In the genomic region with DNA sequence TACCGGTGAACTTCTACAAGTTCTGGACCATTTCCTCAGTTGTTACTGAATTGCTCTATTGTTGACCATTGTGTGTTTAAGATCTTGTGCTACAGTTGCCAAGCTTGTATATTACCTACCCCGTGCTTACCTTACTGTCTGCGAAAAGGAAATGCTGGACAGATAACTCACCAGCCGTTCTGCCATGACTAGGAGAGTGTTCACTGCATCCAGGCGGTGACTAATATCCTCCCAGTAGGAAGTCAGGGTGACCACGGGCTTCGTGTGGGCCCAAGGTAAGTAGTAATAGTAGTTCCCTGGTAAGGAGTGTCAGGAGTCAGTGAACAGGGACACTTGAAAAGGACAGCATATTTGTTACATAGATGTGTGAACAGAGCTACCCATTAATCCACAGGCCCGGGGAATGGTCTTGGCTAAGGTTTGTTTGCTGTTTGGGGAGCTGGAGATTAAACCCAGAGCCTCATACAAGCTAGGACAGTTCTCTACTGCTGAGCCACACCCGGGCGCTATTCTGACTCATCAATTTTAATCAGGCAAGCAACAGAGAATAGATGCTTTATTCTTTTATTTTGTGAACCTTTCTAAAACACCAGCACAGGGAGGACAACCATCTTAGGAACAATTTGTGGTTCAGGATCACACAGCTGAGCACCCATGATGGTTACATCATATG, we compare ENCODE assay signal across 29 mouse cellular contexts.
DNase-seq lines count a peak whose midpoint lies in the region; ATAC-seq and TF ChIP-seq lines count a peak whose summit lies in the region.
"Had no signal": no experiment of that assay in that cellular context is flagged by ENCODE, and none has a peak within 500 bp of the region (broad histone marks: within the 10 kb centered on the region; RNA-seq: fewer than 3 reads in every experiment).

No protein-coding gene starts in this region.

- DNase-seq in 3134 (ENCODE audit: extremely low read depth, insufficient read length, low spot score) (peak; percentile 57), NIH3T3 (ENCODE audit: low read depth) (peak; percentile 62)
- no peak for DNase-seq in right cerebral cortex, adult 18-20 months
- DNase-seq in kidney, adult 18-20 months = no peak
- DNase-seq in ovary, postnatal 14 days (ENCODE audit: low spot score) = no peak
- DNase-seq: adrenal gland, postnatal 10 days; cerebellum, adult 8-10 months; cerebellum, postnatal 25 days; gastrocnemius, adult 2 months; gastrocnemius, postnatal 36 days; heart, adult 2 months; kidney, postnatal 36 days; layer of hippocampus, postnatal 36 days; lung, adult 2 months; lung, postnatal 10 days; right cerebral cortex, postnatal 4 days; thymus, postnatal 14 days had no signal

- H3K4me1 ChIP-seq in stomach, embryonic 16.5 days (ENCODE audit: control insufficient read depth, insufficient read depth, low read length) = no peaks in the 10 kb centered on the region
- H3K4me1 ChIP-seq: heart, embryonic 12.5 days; limb, embryonic 10.5 days; limb, embryonic 15.5 days; midbrain, embryonic 13.5 days; neural tube, embryonic 15.5 days had no signal

- WGBS in stomach, embryonic 16.5 days = 77% methylated on average over 10 of the region's 10 CpGs

- H3K4me3 ChIP-seq in C2C12 (ENCODE audit: insufficient read depth, poor library complexity, severe bottlenecking) = no peak overlapping the region
- no peak overlapping the region for H3K4me3 ChIP-seq in stomach, embryonic 16.5 days (replicated peaks; ENCODE audit: low read length)
- H3K4me3 ChIP-seq: gastrocnemius, adult 2 months; heart, adult 2 months; heart, embryonic 12.5 days; limb, embryonic 10.5 days; limb, embryonic 15.5 days; midbrain, embryonic 13.5 days; neural tube, embryonic 15.5 days had no signal

- no peaks in the 10 kb centered on the region for H3K9me3 ChIP-seq in stomach, embryonic 16.5 days (replicated peaks; ENCODE audit: control insufficient read depth, low read length)
- H3K9me3 ChIP-seq: heart, embryonic 12.5 days; limb, embryonic 10.5 days; limb, embryonic 15.5 days; midbrain, embryonic 13.5 days; neural tube, embryonic 15.5 days had no signal

- H3K79me3 ChIP-seq in C2C12 (ENCODE audit: low read depth) = peaks cover 1% of the 10 kb centered on the region

- peaks cover 75% of the 10 kb centered on the region for H3K36me3 ChIP-seq in C2C12 (ENCODE audit: control insufficient read depth, insufficient read depth)
- H3K36me3 ChIP-seq in stomach, embryonic 16.5 days (ENCODE audit: control insufficient read depth, insufficient read depth, low read length) = no peaks in the 10 kb centered on the region; the same call in 1 of the 2 replicates
- H3K36me3 ChIP-seq: heart, embryonic 12.5 days; limb, embryonic 10.5 days; midbrain, embryonic 13.5 days; neural tube, embryonic 15.5 days had no signal

- H3K27me3 ChIP-seq in C2C12 (ENCODE audit: control insufficient read depth, insufficient read depth, insufficient read length) = no peaks in the 10 kb centered on the region
- H3K27me3 ChIP-seq in stomach, embryonic 16.5 days (ENCODE audit: control insufficient read depth, insufficient read depth, low read length) = no peaks in the 10 kb centered on the region
- H3K27me3 ChIP-seq: heart, embryonic 12.5 days; limb, embryonic 15.5 days; midbrain, embryonic 13.5 days; neural tube, embryonic 15.5 days had no signal

- peaks cover 15% of the 10 kb centered on the region for H3K79me2 ChIP-seq in C2C12 (ENCODE audit: control insufficient read depth, insufficient read depth)

- ATAC-seq in stomach, embryonic 16.5 days (ENCODE audit: insufficient read depth, low FRiP score) = no peak
- ATAC-seq: forebrain, embryonic 16.5 days; intestine, postnatal 0 days; midbrain, embryonic 13.5 days had no signal

- TF ChIP-seq CTCF in C2C12 (IDR thresholded peaks at IDR 0.05; ENCODE audit: control insufficient read depth, insufficient read depth, insufficient read length) = no peak

- H3ac ChIP-seq in C2C12 (ENCODE audit: control insufficient read depth, insufficient read length, low read depth) = peak overlapping the region; percentile 40

- H3K27ac ChIP-seq in stomach, embryonic 16.5 days (ENCODE audit: low read length) = 0 out of 2 replicates have a peak overlapping the region, but pooled peaks have one; percentile 4
- H3K27ac ChIP-seq: gastrocnemius, adult 2 months; heart, adult 2 months; hindbrain, embryonic 14.5 days; limb, embryonic 10.5 days; limb, embryonic 15.5 days; liver, embryonic 14.5 days; macrophage; midbrain, embryonic 13.5 days; neural tube, embryonic 15.5 days had no signal

- no peak overlapping the region for H3K9ac ChIP-seq in stomach, embryonic 16.5 days (ENCODE audit: low read length)
- H3K9ac ChIP-seq: heart, embryonic 12.5 days; hindbrain, embryonic 14.5 days; limb, embryonic 15.5 days; liver, embryonic 14.5 days; midbrain, embryonic 13.5 days; neural tube, embryonic 15.5 days had no signal

- H3K4me2 ChIP-seq in stomach, embryonic 16.5 days (ENCODE audit: low read depth, low read length) = no peak overlapping the region
- H3K4me2 ChIP-seq: heart, embryonic 12.5 days; hindbrain, embryonic 14.5 days; limb, embryonic 15.5 days; midbrain, embryonic 13.5 days; neural tube, embryonic 15.5 days had no signal

TF ChIP-seq in C2C12, 6 proteins besides CTCF, POLR2A, EP300 and RAD21:
- TF ChIP-seq CEBPB (IDR thresholded peaks at IDR 0.05; ENCODE audit: low read depth) = peak; percentile 40
- TF ChIP-seq MAX (IDR thresholded peaks at IDR 0.05) = no peak
- TF ChIP-seq MYOG (IDR thresholded peaks at IDR 0.05; ENCODE audit: control insufficient read depth, extremely low read depth, insufficient read length) = no peak
- peak; percentile 49 for TF ChIP-seq MYOD1 (IDR thresholded peaks at IDR 0.05; ENCODE audit: control insufficient read depth, insufficient read length, low read depth)
- TF ChIP-seq FOSL1 (IDR thresholded peaks at IDR 0.05; ENCODE audit: insufficient read depth, low read length, poor library complexity, severe bottlenecking) = peak; percentile 77

Comparison
In these comparisons a context has a peak if more than half of its experiments do, and no peak if none do; other contexts are left out.
1. DNase-seq: peak in 3134 (single experiment) and NIH3T3 (single experiment); none in right cerebral cortex, adult 18-20 months (single experiment), kidney, adult 18-20 months (single experiment) and ovary, postnatal 14 days (single experiment).